Mouse (Mus musculus) ES-Bruce4 (cell line): ENCODE data around the gene Tmem80. TPM values are rescaled to one million over a fixed set of nuclear protein-coding genes. Genes with fewer than 3 reads are reported as not detected.

Experiments used
- H3K27ac ChIP-seq: 2 replicates; pipeline ENCODE4 v1.5.1; 2012; ENCODE audit warnings: low read length, inconsistent platforms; ENCODE audit not compliant: insufficient read depth
- H3K27me3 ChIP-seq: 2 replicates; pipeline ENCODE4 v1.6.1; 2012; ENCODE audit warnings: mild to moderate bottlenecking, low read length, inconsistent platforms; ENCODE audit not compliant: control insufficient read depth, poor library complexity, insufficient read depth, severe bottlenecking
- H3K36me3 ChIP-seq: 2 replicates; pipeline ENCODE4 v1.6.1; 2012; ENCODE audit warnings: inconsistent platforms, mild to moderate bottlenecking, low read length, moderate library complexity; ENCODE audit not compliant: control insufficient read depth, poor library complexity, insufficient read depth, severe bottlenecking
- H3K4me1 ChIP-seq: one replicate; pipeline ENCODE4 v1.8.1; 2011; ENCODE audit warnings: low read length; ENCODE audit not compliant: control insufficient read depth, insufficient read depth
- H3K4me3 ChIP-seq: 2 replicates; pipeline ENCODE4 v1.5.1; 2011; ENCODE audit warnings: low read depth, mild to moderate bottlenecking, low read length
- H3K9ac ChIP-seq: 2 replicates; pipeline ENCODE4 v1.6.1; 2012; ENCODE audit warnings: low read depth, mild to moderate bottlenecking, inconsistent platforms; ENCODE audit not compliant: poor library complexity, severe bottlenecking
- H3K9me3 ChIP-seq: replicated peaks from 2 replicates; pipeline ENCODE4 v1.6.1; 2012; ENCODE audit warnings: mild to moderate bottlenecking, low read length, inconsistent platforms; ENCODE audit not compliant: control insufficient read depth, poor library complexity, insufficient read depth, severe bottlenecking
- CTCF ChIP-seq: IDR thresholded peaks from one replicate; pipeline ENCODE4 v1.8.1; 2011; ENCODE audit warnings: low read depth, low read length
- EP300 ChIP-seq: IDR thresholded peaks from 2 replicates; pipeline ENCODE4 v1.6.1; 2011; ENCODE audit warnings: low read depth, low read length; ENCODE audit not compliant: insufficient read depth
- POLR2A ChIP-seq: IDR thresholded peaks from one replicate; pipeline ENCODE4 v1.8.1; 2011; ENCODE audit warnings: low read length; ENCODE audit not compliant: insufficient read depth
- polyA plus RNA-seq: library from polyadenylated mRNA; stranded (reverse); fragments of >200 nt; gene quantifications from 2 replicates; pipeline ENCODE4 v1.2.4, GENCODE M21; 2011; ENCODE audit warnings: low read depth; ENCODE audit not compliant: missing spikeins, insufficient read depth, insufficient read length

The Tmem80 gene
- polyA plus RNA-seq, 1 experiment = 7.0 TPM

- H3K4me1 ChIP-seq = peaks cover 8% of the 10 kb centered on the region
- H3K36me3 ChIP-seq = no peaks in the 10 kb centered on the region
- no peaks in the 10 kb centered on the region for H3K9me3 ChIP-seq
- H3K4me3 ChIP-seq = no peak overlapping the region
- TF ChIP-seq EP300 = no peak
- no peak for TF ChIP-seq POLR2A
- no peak for TF ChIP-seq CTCF
- no peak overlapping the region for H3K9ac ChIP-seq
- H3K27me3 ChIP-seq = no peaks in the 10 kb centered on the region
- no peak overlapping the region for H3K27ac ChIP-seq
Observed at GRCm38 (mm10) chr7:141343696-141344095, 16.2 kb downstream of the Tmem80 start.

GRCm38 (mm10) chr7:141344787-141345186, 17.2 kb downstream of the Tmem80 start:
- H3K27ac ChIP-seq = no peak overlapping the region
- H3K9me3 ChIP-seq = no peaks in the 10 kb centered on the region
- H3K4me1 ChIP-seq = peaks cover 4% of the 10 kb centered on the region
- H3K4me3 ChIP-seq = no peak overlapping the region
- TF ChIP-seq EP300 (no peak), CTCF (no peak), POLR2A (no peak)
- no peak overlapping the region for H3K9ac ChIP-seq
- H3K27me3 ChIP-seq = no peaks in the 10 kb centered on the region
- H3K36me3 ChIP-seq = no peaks in the 10 kb centered on the region

- Histone ChIP-seq H3K9me3 (no peaks in the 10 kb centered on the region), H3K27ac (no peak overlapping the region), H3K9ac (no peak overlapping the region), H3K27me3 (no peaks in the 10 kb centered on the region), H3K4me1 (peaks cover 1% of the 10 kb centered on the region), H3K4me3 (no peak overlapping the region), H3K36me3 (no peaks in the 10 kb centered on the region)
- TF ChIP-seq CTCF (no peak), EP300 (no peak), POLR2A (no peak)
Observed at GRCm38 (mm10) chr7:141351061-141351460, 23.5 kb downstream of the Tmem80 start.

- Histone ChIP-seq H3K36me3 (no peaks in the 10 kb centered on the region), H3K27me3 (no peaks in the 10 kb centered on the region), H3K4me3 (no peak overlapping the region), H3K9ac (no peak overlapping the region), H3K27ac (no peak overlapping the region), H3K9me3 (no peaks in the 10 kb centered on the region), H3K4me1 (peaks cover 5% of the 10 kb centered on the region)
- TF ChIP-seq CTCF = no peak
Observed at GRCm38 (mm10) chr7:141355051-141355450, 27.5 kb downstream of the Tmem80 start.

- peaks cover 4% of the 10 kb centered on the region for H3K4me1 ChIP-seq
- no peak for TF ChIP-seq POLR2A
- peak; percentile 51 for TF ChIP-seq CTCF
- TF ChIP-seq EP300 = no peak
Observed at GRCm38 (mm10) chr7:141355626-141356326, 28.2 kb downstream of the Tmem80 start.

GRCm38 (mm10) chr7:141356971-141357370, 29.4 kb downstream of the Tmem80 start:
- Histone ChIP-seq H3K9ac (no peak overlapping the region), H3K27me3 (no peaks in the 10 kb centered on the region), H3K27ac (no peak overlapping the region), H3K9me3 (no peaks in the 10 kb centered on the region), H3K36me3 (no peaks in the 10 kb centered on the region), H3K4me3 (no peak overlapping the region), H3K4me1 (peaks cover 3% of the 10 kb centered on the region)
- no peak for TF ChIP-seq EP300

More at GRCm38 (mm10) chr7:141355626-141356326, 28.2 kb downstream of the Tmem80 start:
- Histone ChIP-seq H3K9me3 (no peaks in the 10 kb centered on the region), H3K9ac (no peak overlapping the region), H3K27me3 (no peaks in the 10 kb centered on the region), H3K4me3 (no peak overlapping the region), H3K36me3 (no peaks in the 10 kb centered on the region), H3K27ac (no peak overlapping the region)
